Mouse (Mus musculus): ENCODE data around the gene Wscd2. TPM values are rescaled to one million over a fixed set of nuclear protein-coding genes. Genes with fewer than 3 reads are reported as not detected.
A peak's percentile ranks its signal among the peaks of the same experiment; 100 is the strongest.

The Wscd2 gene
- polyA plus RNA-seq, 1 experiment: 28.9 TPM

- Histone ChIP-seq H3K4me3 (ENCODE audit: insufficient read depth, low read length) (peak overlapping the region; percentile 90), H3K4me1 (ENCODE audit: control insufficient read depth, insufficient read depth, low read length) (peaks cover 7% of the 10 kb centered on the region), H3K27ac (ENCODE audit: insufficient read depth, low read length) (no peak overlapping the region)
- TF ChIP-seq CTCF (IDR thresholded peaks at IDR 0.05; ENCODE audit: extremely low read depth, insufficient read depth, low read length) (no peak), POLR2A (IDR thresholded peaks at IDR 0.05; ENCODE audit: extremely low read depth, insufficient read depth, low read length) (no peak)
Observed at GRCm38 (mm10) chr5:113492417-113493035, 2.4 kb downstream of the Wscd2 start.

- H3K27ac ChIP-seq (ENCODE audit: insufficient read depth, low read length): no peak overlapping the region
- peaks cover 7% of the 10 kb centered on the region for H3K4me1 ChIP-seq (ENCODE audit: control insufficient read depth, insufficient read depth, low read length)
- TF ChIP-seq CTCF (IDR thresholded peaks at IDR 0.05; ENCODE audit: extremely low read depth, insufficient read depth, low read length) (no peak), POLR2A (IDR thresholded peaks at IDR 0.05; ENCODE audit: extremely low read depth, insufficient read depth, low read length) (no peak)
- H3K4me3 ChIP-seq (ENCODE audit: insufficient read depth, low read length): peak overlapping the region; percentile 90
Observed at GRCm38 (mm10) chr5:113493997-113494396, 3.9 kb downstream of the Wscd2 start.

GRCm38 (mm10) chr5:113496926-113497325 lies 6.8 kb downstream of the Wscd2 start:
- no peak for TF ChIP-seq CTCF (IDR thresholded peaks at IDR 0.05; ENCODE audit: extremely low read depth, insufficient read depth, low read length)
- no peak for TF ChIP-seq POLR2A (IDR thresholded peaks at IDR 0.05; ENCODE audit: extremely low read depth, insufficient read depth, low read length)
- H3K4me3 ChIP-seq (ENCODE audit: insufficient read depth, low read length): no peak overlapping the region
- peaks cover 9% of the 10 kb centered on the region for H3K4me1 ChIP-seq (ENCODE audit: control insufficient read depth, insufficient read depth, low read length)
- no peak overlapping the region for H3K27ac ChIP-seq (ENCODE audit: insufficient read depth, low read length)

GRCm38 (mm10) chr5:113499421-113499820 lies 9.3 kb downstream of the Wscd2 start:
- no peak for TF ChIP-seq POLR2A (IDR thresholded peaks at IDR 0.05; ENCODE audit: extremely low read depth, insufficient read depth, low read length)
- no peak for TF ChIP-seq CTCF (IDR thresholded peaks at IDR 0.05; ENCODE audit: extremely low read depth, insufficient read depth, low read length)
- H3K27ac ChIP-seq (ENCODE audit: insufficient read depth, low read length): no peak overlapping the region
- peaks cover 7% of the 10 kb centered on the region; the same call in 1 of the 2 replicates for H3K4me1 ChIP-seq (ENCODE audit: control insufficient read depth, insufficient read depth, low read length)
- H3K4me3 ChIP-seq (ENCODE audit: insufficient read depth, low read length): no peak overlapping the region

- Histone ChIP-seq H3K4me1 (ENCODE audit: control insufficient read depth, insufficient read depth, low read length) (peaks cover 7% of the 10 kb centered on the region), H3K4me3 (ENCODE audit: insufficient read depth, low read length) (no peak overlapping the region), H3K27ac (ENCODE audit: insufficient read depth, low read length) (no peak overlapping the region)
- TF ChIP-seq CTCF (IDR thresholded peaks at IDR 0.05; ENCODE audit: extremely low read depth, insufficient read depth, low read length) (no peak), POLR2A (IDR thresholded peaks at IDR 0.05; ENCODE audit: extremely low read depth, insufficient read depth, low read length) (no peak; the same call in 1 of the 2 replicates)
Observed at GRCm38 (mm10) chr5:113503276-113503675, 13.1 kb downstream of the Wscd2 start.

GRCm38 (mm10) chr5:113504654-113505053 lies 14.5 kb downstream of the Wscd2 start:
- Histone ChIP-seq H3K27ac (ENCODE audit: insufficient read depth, low read length) (no peak overlapping the region), H3K4me3 (ENCODE audit: insufficient read depth, low read length) (no peak overlapping the region), H3K4me1 (ENCODE audit: control insufficient read depth, insufficient read depth, low read length) (peaks cover 14% of the 10 kb centered on the region)
- no peak for TF ChIP-seq POLR2A (IDR thresholded peaks at IDR 0.05; ENCODE audit: extremely low read depth, insufficient read depth, low read length)
- TF ChIP-seq CTCF (IDR thresholded peaks at IDR 0.05; ENCODE audit: extremely low read depth, insufficient read depth, low read length): no peak

GRCm38 (mm10) chr5:113506065-113506464 lies 15.9 kb downstream of the Wscd2 start:
- Histone ChIP-seq H3K4me3 (ENCODE audit: insufficient read depth, low read length) (no peak overlapping the region), H3K27ac (ENCODE audit: insufficient read depth, low read length) (no peak overlapping the region), H3K4me1 (ENCODE audit: control insufficient read depth, insufficient read depth, low read length) (peaks cover 17% of the 10 kb centered on the region)
- no peak for TF ChIP-seq POLR2A (IDR thresholded peaks at IDR 0.05; ENCODE audit: extremely low read depth, insufficient read depth, low read length)
- no peak for TF ChIP-seq CTCF (IDR thresholded peaks at IDR 0.05; ENCODE audit: extremely low read depth, insufficient read depth, low read length)

- Histone ChIP-seq H3K4me3 (ENCODE audit: insufficient read depth, low read length) (no peak overlapping the region), H3K4me1 (ENCODE audit: control insufficient read depth, insufficient read depth, low read length) (peaks cover 17% of the 10 kb centered on the region), H3K27ac (ENCODE audit: insufficient read depth, low read length) (no peak overlapping the region)
- no peak for TF ChIP-seq POLR2A (IDR thresholded peaks at IDR 0.05; ENCODE audit: extremely low read depth, insufficient read depth, low read length)
- no peak for TF ChIP-seq CTCF (IDR thresholded peaks at IDR 0.05; ENCODE audit: extremely low read depth, insufficient read depth, low read length)
Observed at GRCm38 (mm10) chr5:113506779-113507178, 16.6 kb downstream of the Wscd2 start.

GRCm38 (mm10) chr5:113509167-113509566 lies 19.0 kb downstream of the Wscd2 start:
- TF ChIP-seq POLR2A (IDR thresholded peaks at IDR 0.05; ENCODE audit: extremely low read depth, insufficient read depth, low read length): no peak
- TF ChIP-seq CTCF (IDR thresholded peaks at IDR 0.05; ENCODE audit: extremely low read depth, insufficient read depth, low read length): no peak
- Histone ChIP-seq H3K4me1 (ENCODE audit: control insufficient read depth, insufficient read depth, low read length) (peaks cover 15% of the 10 kb centered on the region), H3K4me3 (ENCODE audit: insufficient read depth, low read length) (no peak overlapping the region)

GRCm38 (mm10) chr5:113513640-113514039 lies 23.5 kb downstream of the Wscd2 start:
- H3K27ac ChIP-seq (ENCODE audit: insufficient read depth, low read length): no peak overlapping the region; the same call in 1 of the 2 replicates
- H3K4me3 ChIP-seq (ENCODE audit: insufficient read depth, low read length): no peak overlapping the region
- TF ChIP-seq POLR2A (IDR thresholded peaks at IDR 0.05; ENCODE audit: extremely low read depth, insufficient read depth, low read length) (no peak), CTCF (IDR thresholded peaks at IDR 0.05; ENCODE audit: extremely low read depth, insufficient read depth, low read length) (no peak)
- H3K4me1 ChIP-seq (ENCODE audit: control insufficient read depth, insufficient read depth, low read length): peaks cover 18% of the 10 kb centered on the region

More at GRCm38 (mm10) chr5:113509167-113509566, 19.0 kb downstream of the Wscd2 start:
- H3K27ac ChIP-seq (ENCODE audit: insufficient read depth, low read length): no peak overlapping the region
